Mouse (Mus musculus) heart, adult 9 months (tissue): ENCODE measurements around the gene Dnajc15.

ENCODE experiments used
- DNase-seq, 2 experiments: peaks; one replicate each; pipeline ENCODE4 v3.0.0; 2022; ENCODE audit warnings: low spot score in 2 of 2

The Dnajc15 gene

DNA sequence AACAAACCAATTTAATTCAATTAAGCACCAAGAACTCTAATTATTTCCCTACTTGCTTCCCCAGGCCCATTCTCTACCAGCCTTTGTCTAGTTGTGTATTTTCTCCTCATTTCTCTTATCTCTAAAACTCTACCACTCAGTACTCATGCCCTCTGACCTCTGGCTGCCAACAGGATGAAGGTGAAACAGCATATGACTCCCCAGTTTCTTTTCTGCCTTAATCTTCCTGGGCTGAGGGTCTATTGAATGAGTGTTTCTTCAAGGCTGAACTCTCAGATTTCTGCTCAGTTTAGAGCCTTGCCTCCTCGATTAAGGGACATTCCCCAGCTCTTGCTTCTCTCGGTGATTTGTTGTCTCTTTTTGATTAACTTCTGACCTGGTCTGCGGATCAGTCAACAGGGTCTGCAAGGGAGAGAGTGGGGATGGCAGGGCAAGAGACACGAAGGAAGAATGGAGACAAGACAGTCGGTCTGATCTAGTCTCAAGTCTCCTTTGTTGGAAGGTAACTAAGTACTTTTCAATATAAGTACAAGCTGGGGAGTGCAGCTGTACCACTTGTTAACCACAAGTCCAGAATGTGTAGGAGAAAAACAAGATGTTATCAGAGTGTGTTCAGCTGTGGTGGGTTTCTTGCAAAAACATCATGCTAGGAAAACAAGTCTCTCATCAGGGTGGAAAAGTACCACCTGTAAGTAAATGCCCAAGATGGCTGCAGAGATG is 13.9 kb downstream of the Dnajc15 start:
- no peak for DNase-seq

DNA sequence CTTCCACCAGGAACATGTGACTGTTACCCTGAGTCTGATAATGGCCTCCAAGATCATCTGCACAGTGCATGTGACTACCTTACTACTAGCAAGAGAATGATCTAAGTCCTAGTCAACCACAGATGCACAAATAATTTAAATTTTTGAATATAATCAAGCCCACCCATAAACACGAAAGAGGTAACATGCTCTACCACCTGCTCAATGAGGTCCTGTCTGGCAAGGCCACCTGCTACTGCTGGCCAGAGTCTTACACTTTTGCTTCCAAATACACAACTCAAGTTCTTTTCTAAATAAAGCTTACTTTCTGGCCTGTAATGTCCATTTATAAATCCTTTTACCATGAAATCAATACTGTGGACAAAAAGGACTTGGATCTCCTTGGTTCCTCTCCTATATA is 15.0 kb downstream of the Dnajc15 start:
- no peak for DNase-seq

DNA sequence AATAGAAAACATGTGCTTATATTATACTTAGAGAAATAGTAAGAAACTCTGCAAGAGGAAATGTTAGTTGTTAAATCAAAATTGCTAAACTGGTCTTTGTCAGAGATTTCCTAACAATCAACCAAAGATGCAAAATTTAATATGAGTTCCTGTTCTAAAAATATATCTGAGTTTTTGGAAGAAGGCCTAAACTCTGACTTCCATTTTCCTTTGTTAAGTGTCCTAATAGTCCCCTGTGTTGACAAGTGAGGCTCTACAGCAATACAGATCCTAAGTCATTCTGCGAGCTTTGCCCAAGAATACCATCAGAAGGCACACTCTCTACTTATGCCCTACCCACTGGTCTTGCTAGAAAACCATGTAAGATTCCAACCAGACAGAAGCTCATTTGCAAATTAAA is 21.0 kb downstream of the Dnajc15 start:
- no peak for DNase-seq

DNA sequence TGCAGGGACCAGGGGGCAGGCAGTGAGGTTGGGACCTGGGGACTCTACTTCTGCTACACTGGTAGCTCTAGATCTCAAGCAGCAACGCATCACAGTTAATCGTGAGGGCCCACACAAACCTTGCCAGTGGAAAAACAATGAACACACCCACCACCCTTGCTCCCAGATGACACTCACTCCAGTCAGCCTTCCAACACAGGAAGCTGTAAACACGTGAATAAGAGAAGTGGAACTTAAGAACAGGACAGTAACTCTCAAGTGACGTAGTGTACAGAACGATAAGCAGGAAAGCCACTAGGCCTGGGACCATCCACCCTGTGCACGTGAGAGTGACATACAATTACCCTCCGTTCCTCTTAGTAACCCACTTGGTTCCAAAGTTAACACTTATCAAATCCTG is 25.1 kb downstream of the Dnajc15 start:
- DNase-seq = peak in 1 of 2 experiments; percentile 22

DNA sequence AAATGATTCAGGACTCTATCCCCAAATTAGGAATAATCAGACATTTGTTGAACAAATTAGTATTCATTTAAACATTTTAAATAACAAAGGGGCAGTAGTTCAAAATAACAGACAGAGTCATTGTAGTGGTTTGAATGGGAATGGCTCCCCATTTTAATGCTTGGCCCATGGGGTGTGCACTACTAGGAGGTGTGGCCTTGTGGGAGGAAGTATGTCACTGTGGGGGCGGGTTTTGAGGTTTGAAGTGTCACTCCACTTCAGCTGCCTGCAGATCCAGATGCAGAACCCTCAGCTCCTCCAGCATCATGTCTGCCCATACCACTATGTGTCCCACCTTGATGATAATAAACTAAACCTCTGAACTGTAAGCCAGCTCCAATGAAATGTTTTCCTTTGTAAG is 26.6 kb downstream of the Dnajc15 start:
- no peak for DNase-seq

DNA sequence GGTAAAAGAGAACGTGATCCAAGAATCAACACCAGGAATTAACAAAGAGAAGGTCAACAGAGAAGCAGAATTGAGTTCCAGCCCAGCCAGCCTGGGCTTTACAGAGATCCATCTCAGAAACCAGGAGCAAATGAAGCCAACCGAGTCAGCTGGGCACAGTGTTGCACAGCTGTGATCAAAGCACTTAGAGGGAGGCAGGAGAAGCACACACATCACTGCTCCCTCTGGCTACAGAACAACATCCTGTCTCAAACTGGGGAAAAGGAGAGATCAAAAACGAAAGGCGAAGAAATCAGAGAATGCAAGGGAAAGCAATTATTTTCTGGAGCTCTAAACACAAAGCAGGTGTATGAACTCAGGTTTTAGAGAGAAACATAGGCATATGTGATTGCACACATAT is 28.7 kb downstream of the Dnajc15 start:
- no peak for DNase-seq

DNA sequence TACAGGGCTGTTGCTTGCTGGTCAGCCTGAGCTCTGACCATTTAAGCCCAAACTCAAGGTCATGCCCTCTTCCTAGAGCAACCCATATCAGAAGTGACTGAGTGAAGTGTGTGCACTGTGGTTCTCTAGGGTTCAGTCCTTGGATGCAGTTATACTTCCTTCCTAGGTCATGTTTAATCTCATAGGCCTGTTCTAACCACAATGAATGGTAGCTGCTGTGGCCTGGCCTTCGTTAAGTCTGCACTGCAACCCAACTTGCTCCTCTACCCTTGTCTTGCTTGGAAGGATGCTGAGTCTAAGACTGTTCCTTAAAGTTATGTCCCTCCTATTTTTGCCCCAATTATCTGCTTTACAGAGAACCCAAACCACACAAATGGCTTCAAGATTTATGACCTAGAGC is 29.4 kb downstream of the Dnajc15 start:
- DNase-seq = no peak

DNA sequence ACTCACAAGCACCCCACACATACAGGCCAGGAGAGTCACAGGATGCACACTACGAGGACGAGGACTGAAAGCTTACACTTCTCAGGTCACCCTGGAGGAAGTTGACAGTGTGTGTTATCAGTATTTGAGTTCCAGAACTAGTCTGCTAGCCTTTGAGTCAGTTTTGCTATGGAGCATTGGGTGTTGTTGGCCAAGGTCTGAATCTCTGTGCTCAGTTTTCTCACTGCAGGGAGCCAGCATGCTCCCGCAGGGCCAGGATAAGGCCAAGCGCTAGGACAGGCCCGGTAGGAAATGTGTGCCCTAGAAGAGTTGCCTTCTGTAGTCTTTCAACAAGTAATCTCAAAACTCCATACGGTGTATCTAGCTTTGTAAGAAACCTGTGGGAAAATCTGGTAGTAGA is 34.4 kb downstream of the Dnajc15 start:
- no peak for DNase-seq

DNA sequence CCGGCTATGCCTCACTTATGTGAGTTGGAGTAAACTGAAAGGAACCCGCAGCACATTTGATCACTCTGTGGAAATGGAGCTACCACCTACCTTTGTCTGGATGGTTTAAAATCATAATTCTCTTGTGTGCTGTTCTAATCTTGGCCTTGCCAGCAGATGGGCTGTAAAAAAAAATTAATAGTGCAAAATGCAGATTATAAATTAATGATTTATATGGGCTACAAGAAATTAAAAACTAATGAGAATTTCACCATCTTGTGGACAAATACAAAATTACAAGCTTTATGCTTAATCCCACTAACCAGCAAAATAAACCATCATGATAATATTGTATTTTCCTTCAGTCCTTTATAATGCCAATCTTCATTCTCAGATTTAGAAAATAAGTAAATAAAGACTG is 34.8 kb downstream of the Dnajc15 start:
- DNase-seq = no peak

DNA sequence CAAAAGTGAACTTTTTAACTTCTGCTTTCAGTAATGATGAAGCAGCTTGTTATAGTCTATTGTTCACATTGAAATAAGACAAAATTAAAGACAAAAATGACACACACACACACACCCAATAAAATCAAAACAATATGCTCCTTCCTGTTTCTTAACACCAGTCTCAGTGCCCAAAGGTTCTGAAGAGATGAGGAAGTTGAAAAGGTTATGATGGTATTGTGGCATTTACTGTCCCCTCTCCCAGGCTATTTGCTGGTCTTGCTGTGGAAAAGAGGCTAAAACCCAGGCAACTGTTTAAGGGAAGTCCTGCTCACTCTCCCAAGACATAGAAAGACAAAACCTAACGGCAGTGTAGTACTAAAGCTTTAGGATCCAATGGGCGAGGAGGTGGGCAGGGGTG is 38.1 kb downstream of the Dnajc15 start:
- DNase-seq = no peak

DNA sequence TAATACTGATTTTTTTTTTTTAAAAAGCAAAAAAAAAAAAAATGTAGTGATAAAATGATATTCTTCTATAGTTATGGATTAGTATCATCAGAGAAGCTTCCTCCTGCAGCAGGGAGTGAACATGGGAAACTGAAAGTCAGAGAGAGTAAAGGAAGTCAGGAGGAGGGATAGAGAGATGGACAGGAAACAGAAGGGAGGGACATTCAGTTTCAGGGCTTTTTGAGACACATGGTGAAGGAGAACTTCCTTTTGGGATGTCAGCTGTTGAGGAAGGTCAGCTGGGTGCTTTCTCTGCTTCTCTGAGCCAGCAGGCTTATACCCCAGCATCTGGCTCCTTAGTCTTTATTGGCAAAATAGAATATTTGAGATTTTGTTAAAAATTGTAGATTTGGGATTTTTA is 42.6 kb downstream of the Dnajc15 start:
- DNase-seq = peak in 1 of 2 experiments; percentile 20

DNA sequence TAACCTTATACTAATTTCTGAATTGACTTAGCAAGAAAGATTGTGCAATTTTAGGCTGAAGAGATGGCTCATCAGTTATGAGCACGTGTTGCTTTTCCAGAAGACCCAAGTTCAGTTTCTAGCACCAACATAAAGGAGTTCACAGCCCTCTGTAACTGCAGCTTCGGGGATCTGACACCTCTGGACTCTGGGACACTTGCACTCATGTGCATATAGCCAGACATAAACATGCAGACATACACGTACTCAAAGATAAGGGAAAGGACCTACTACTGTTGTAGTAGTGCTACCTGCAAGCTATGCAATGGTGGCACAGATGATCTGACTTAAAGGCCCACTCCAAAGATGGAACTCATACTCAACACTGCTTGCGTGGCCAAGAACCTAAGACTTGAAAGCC is 43.0 kb downstream of the Dnajc15 start:
- DNase-seq = no peak

DNA sequence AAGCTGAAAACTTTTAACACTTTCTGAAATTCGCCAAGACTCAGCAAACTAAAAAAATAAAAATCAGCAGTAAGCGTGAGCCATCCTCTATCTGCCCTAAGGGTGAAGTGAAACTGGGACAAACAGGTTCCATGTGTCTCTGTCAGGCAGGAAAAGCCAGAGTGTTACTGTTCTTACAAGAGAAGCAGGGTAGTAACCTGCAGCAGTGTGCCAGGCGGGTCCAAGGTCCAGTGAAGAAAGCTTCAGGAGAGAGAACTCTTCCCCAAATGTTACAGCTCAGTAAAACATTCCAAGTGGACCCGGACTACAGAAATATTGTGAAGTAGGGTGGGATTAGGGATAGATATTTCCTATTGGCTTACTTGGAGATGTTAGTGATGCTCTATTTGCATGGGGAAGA is 45.3 kb downstream of the Dnajc15 start:
- no peak for DNase-seq

DNA sequence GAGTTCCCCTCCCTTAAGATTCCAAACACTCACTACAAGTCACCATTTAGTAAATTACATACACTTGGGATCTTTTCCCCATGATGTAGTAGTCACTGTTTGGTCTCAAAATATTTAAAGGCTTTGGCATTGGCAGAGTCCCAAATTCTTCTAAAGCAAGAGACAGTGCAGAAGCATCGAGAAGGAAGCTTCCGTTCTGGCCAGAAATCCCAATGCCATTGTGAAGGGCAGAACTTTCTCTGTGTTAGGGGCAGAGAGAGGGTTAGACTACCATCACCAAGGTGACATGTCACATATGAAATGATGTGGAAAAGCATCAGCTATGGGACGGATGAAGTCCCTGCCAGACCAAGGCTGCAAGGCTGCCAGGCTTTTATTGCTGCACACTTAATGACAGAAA is 49.0 kb downstream of the Dnajc15 start:
- DNase-seq = no peak

DNA sequence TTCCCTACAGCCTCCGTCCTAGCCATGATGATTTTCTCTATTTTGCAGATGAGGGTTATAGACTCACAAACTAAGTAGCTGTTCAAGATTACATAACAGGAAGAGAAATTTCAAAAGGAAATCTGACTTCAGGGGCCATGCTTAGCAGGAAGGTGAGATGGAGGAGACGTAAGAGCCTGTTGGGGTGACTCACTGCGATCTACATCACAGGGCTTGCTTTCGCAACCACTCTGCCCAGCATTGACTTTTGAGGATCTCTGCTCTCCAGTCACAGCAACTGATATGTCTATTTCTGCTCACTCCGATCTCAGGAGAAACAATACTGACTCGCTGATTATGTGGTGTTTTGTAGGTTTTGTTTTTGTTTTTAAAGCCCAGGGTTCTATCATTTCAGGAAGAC is 49.8 kb downstream of the Dnajc15 start:
- no peak for DNase-seq

DNA sequence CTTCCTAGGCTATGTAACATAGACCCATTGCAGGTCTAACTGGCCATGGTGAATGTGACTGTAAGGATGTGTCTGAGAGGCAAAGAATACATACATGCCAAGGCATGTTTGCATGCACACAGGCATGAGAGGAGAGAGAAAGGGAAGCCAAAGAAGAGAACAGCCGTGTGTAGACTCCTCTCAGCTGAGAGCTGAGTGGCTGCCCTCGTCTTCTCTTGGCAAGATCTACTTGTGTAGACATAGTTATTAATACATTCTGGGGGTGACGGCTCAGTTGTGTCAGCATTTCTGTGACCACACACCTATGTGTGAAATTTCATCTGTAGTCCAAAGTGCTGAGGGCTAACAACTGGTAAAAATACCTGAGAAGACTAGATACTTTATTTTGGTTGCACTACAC is 55.1 kb downstream of the Dnajc15 start:
- no peak for DNase-seq

DNA sequence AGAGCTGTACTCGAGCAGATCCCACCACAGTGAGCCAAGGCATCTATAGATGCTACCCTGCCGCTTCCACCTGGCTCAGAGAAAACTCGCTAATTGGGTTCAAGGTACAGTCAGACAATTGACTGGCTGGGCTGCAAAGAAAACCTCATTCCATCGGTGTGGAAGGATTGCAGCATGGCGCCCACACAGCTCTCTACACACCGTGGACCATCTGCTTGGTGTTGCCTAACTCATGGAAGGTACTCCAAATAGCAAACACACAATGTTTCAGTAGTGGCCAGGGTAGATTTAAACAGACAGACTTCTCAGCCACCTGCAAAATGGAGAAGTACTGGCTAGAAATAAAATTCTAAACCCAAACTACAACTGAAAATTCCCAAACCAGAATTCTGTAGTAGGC is 57.4 kb downstream of the Dnajc15 start:
- DNase-seq = no peak

DNA sequence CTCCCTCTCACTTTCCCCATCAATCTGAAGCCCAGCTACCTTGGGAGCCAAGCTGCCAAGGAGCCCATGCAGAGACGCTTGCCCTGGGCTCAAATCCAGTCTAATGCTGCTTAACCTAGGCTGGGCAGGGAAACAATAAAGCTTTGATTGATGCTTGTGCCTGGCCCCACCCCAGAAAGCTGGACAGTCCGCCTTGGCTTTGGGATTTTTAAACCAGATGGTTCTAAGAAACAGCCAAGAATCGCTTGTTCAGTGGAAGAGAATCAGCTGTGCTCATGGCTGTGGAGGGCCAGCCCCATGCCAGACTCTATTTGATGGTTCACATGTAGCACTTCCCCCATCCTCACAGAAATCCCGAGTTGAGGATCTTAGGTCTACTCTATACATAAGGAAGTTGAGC is 60.0 kb downstream of the Dnajc15 start:
- DNase-seq = peak; percentile 33 to 46

DNA sequence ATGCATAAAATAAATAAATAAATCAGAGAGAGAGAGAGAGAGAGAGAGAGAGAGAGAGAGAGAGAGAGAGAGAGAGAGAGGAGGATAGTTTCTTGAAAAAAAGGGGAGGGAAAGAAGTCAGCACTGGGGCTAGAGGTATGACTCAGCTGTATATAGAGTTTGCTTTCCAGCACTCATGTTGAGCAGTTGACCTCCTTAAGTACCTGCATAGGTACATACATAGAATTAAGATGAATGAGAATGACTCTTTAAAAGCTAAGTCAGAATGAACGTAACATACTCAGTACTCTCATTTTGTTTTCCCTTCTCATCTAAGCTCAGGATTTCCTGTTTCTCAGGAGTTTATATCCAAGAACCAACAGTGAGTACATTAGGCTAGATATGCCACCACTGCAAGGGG is 62.0 kb downstream of the Dnajc15 start:
- no peak for DNase-seq

DNA sequence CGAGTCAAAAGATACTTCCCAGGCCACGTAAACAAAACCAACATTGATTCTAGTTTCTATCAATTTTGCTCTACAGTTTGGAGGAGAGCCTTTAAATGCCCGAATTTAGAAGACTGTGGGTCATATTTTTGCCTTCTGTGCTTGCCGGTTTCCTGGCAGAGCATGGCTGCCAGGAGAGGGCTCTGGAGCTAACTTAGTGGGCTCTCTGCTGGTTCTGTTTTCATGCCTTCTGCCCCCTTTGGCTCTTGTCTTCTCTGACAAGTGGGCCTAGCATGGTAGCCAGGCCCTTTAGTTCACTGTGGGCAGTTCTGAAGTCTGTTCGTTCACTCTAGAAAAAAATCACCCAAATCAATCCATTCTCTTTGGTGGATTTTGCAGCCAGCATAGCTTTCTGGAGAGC is 63.5 kb downstream of the Dnajc15 start:
- DNase-seq = no peak

DNA sequence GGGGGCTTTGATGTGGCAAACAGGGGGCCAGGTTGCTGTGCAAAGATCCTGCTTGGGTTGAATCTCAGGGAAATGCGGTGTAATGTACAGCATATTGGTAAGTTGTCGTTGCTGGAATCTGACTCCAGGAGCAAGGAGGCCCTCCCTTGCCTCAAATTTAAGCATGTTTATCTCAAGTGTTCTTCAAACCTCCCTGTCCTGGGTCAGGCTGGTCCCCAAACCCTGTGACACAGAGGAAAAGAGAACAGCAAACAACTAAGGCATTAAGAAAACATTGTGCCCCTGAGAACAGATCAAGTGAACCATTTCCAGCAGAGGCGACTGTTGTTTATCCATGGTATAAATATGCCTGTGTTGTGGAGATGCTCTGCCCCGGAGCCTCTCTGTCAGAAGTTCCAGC is 67.1 kb downstream of the Dnajc15 start:
- DNase-seq = no peak

DNA sequence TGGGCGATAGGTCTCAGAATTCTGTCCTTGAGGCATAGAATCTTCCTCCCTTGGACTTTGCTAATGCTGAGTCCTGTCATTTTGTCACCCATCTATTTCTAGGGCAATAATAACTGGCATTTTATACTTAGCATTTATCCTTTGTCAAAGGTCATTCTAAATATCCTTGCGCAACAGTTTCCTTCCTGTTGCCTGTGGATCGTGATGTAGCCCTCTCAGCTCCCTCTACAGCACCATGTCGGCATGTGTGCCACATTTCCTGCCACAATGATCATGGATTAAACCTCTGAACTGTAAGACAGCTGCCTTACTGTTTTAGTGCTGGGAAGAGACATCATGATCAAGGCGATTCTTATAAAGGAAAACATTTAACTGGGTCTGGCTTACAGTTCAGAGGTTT is 68.6 kb downstream of the Dnajc15 start:
- DNase-seq = no peak

DNA sequence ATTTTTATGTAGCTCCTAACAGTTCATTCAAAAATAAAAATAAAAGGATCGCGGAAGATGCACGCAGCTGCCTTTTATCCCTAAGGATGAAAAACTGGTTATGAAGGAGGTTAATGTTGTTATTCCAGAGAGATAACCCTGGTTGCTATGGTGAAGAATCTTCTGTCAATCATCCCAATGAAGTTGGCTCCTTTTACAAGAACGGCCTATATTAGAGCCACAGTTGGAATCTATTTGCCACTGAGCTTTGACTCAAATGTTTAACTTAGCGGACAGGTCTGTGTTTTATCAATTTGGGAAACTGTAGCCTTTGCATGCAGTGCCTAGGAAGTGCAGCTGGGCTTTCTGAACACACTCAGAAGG is 72.7 kb downstream of the Dnajc15 start:
- DNase-seq = no peak

DNA sequence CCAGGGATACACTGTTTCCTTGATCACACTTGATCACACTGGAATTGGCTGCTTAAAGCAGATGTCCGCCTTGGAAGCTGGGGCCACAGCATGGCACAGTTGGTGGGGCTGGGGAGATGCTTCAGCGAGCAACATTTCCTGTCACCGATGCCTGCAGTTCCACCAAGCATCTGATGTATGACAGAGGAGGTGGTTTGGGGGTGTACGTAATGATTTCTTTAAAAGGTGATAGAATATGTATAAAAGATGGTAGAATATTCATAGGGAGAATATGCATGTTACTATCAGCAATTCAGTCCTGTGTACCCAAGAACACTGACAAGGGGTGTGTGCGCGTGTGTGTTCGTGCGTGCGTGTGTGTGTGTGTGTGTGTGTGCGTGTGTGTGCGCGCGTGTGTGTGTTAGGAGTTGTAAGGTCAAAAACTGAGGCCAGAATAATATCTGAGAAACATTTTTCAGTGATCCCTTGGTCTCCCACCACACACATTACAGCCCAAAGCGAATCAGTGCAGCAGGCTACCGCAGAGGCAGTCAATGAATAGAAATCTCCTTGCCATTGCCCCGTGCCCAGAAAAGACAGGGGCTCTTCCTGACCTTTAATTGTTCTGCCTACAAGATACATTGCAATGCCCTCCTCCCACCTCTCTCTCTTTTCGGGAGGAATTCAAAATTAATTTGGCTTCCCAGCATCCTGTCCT is 73.2 kb downstream of the Dnajc15 start:
- DNase-seq = no peak
